Mouse (Mus musculus): Measurements from ENCODE around the gene Osbpl7. TPM values are rescaled to one million over a fixed set of nuclear protein-coding genes. Genes with fewer than 3 reads are reported as not detected.

Osbpl7 gene
- polyA plus RNA-seq (2015; fragmentation: Illumina TruSeq; extraction: RNeasy Lipid Tissue Mini Kit (QIAGEN cat#74804); ENCODE audit: insufficient read depth, low replicate concordance) = 6.2 TPM

GRCm38 (mm10) chr11:97050216-97050943 lies at the start of gene Osbpl7:
Gene Osbpl7, plus strand, starts transcription at chr11:97050628.

GRCm38 (mm10) chr11:97013121-97013670 lies 37.2 kb upstream of the Osbpl7 start, which contains the start of gene Sp6:
Gene Sp6, plus strand, starts transcription at chr11:97013394.

DNA sequence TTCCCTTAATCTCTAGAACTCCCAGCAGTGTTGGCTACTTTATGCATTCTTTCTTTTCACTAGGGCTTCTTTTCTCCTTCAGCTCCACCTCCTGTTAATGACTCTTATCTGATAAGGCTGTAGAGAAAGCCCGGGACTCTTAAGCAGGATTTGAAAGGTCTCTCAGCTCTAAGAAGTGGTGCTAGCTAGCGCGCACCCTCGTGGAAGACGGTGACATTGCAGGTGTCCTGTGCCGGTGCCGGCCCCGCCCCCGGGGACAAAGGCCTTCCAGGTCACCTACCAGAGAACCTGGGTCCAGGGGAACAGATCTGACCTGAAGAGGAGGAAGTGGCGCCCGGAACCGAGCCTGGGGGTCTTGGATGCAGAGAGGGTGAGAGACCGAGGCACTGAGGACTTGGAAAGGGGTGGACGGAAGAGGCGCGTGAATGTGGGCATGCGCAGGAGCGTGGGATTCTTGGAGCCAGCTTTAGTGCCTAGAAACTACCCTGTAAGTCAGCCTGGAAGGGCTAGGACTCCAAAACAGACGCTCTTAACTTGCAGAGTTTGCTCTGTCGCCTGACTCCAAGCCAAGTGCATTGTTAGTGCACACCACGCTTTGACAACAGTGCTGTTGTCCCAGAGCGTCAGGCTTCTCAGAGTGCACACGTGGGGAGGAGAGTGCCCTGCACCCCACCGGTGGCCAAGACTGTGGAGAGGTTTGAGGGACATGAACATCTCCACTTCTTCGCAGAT lies 20.6 kb upstream of the Osbpl7 start, which contains the start of gene Scrn2:
Scrn2 (plus strand) TSS at position 253 of the 732 bp plus-strand sequence.

GRCm38 (mm10) chr11:97041022-97041899 lies 9.2 kb upstream of the Osbpl7 start, which contains the start of the genes Lrrc46 and Mrpl10:
Gene Lrrc46, minus strand, starts transcription at chr11:97041407.
Gene Mrpl10, plus strand, starts transcription at chr11:97041560.

DNA sequence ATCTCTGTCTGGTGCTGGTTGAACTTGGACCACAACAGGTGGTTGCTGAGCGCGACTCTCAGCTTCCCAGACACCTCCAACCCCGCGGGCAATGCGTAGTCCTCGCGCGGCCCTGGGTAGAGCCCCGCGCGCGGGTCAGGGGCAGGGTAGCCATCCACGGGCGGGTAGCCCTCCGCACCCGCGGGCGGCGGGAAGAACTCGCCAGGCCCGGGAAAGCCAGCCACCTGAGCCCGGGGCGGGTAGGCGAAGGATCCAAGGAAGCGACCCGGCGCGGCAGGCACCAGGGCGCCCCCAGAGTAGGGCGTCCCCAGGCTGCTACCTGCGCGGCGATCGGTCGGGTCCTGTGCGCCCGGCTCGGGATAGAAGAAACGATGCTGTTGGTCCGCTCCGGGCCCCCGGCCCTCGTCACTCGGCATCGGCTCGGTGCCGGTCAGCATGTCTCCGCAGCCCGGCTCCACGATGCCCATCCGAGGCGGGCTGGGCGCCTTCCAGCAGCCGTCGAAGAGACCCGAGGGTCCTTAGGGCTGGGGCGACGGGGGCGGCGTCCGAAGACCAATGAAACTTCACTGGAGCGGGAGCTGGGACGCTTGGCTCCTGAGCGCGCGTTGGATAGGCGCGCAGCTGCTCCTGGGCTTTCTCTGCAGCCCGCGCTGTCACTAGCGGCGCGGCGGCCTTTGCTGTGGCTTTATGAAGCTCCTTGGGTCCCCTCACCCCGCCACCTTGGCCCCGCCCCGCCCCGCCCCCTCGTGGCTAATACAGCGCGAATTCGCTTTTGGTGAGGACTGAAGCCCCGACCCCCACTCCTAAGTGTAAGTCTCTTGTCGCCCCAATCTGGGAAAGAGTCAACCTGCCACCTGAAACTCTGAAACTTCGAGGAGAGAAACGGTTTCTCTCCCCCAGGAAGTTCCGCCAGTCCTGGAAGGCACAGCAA lies 64.5 kb downstream of the Osbpl7 start, which contains the start of gene Tbx21:
Tbx21 (minus strand) TSS at position 661 of the 931 bp plus-strand sequence.

Other genes starting within 250 kb of the Osbpl7 start
- 72.3 TPM for gene Nfe2l1, start 220.7 kb upstream of the Osbpl7 start, polyA plus RNA-seq (2015; fragmentation: Illumina TruSeq; extraction: RNeasy Lipid Tissue Mini Kit (QIAGEN cat#74804); ENCODE audit: insufficient read depth, low replicate concordance)
- 9.2 TPM for gene Copz2, start 200.8 kb upstream of the Osbpl7 start, polyA plus RNA-seq (2015; fragmentation: Illumina TruSeq; extraction: RNeasy Lipid Tissue Mini Kit (QIAGEN cat#74804); ENCODE audit: insufficient read depth, low replicate concordance)
- gene Cdk5rap3, start 134.1 kb upstream of the Osbpl7 start, polyA plus RNA-seq (2015; fragmentation: Illumina TruSeq; extraction: RNeasy Lipid Tissue Mini Kit (QIAGEN cat#74804); ENCODE audit: insufficient read depth, low replicate concordance) = 48.7 TPM
- gene Prr15l, start 122.5 kb upstream of the Osbpl7 start, polyA plus RNA-seq (2015; fragmentation: Illumina TruSeq; extraction: RNeasy Lipid Tissue Mini Kit (QIAGEN cat#74804); ENCODE audit: insufficient read depth, low replicate concordance) = 0.37 TPM
- 34.8 TPM for gene Pnpo, start 106.6 kb upstream of the Osbpl7 start, polyA plus RNA-seq (2015; fragmentation: Illumina TruSeq; extraction: RNeasy Lipid Tissue Mini Kit (QIAGEN cat#74804); ENCODE audit: insufficient read depth, low replicate concordance)
- 12.8 TPM for gene Sp2, start 67.7 kb upstream of the Osbpl7 start, polyA plus RNA-seq (2015; fragmentation: Illumina TruSeq; extraction: RNeasy Lipid Tissue Mini Kit (QIAGEN cat#74804); ENCODE audit: insufficient read depth, low replicate concordance)
- gene Sp6, start 37.2 kb upstream of the Osbpl7 start, polyA plus RNA-seq (2015; fragmentation: Illumina TruSeq; extraction: RNeasy Lipid Tissue Mini Kit (QIAGEN cat#74804); ENCODE audit: insufficient read depth, low replicate concordance) = 1.1 TPM
- 0.94 TPM for gene Scrn2, start 20.7 kb upstream of the Osbpl7 start, polyA plus RNA-seq (2015; fragmentation: Illumina TruSeq; extraction: RNeasy Lipid Tissue Mini Kit (QIAGEN cat#74804); ENCODE audit: insufficient read depth, low replicate concordance)
- gene Lrrc46, start 9.2 kb upstream of the Osbpl7 start, polyA plus RNA-seq (2015; fragmentation: Illumina TruSeq; extraction: RNeasy Lipid Tissue Mini Kit (QIAGEN cat#74804); ENCODE audit: insufficient read depth, low replicate concordance) = not detected
- 40.6 TPM for gene Mrpl10, start 9.1 kb upstream of the Osbpl7 start, polyA plus RNA-seq (2015; fragmentation: Illumina TruSeq; extraction: RNeasy Lipid Tissue Mini Kit (QIAGEN cat#74804); ENCODE audit: insufficient read depth, low replicate concordance)
- 7.5 TPM for gene Tbx21, start 64.7 kb downstream of the Osbpl7 start, polyA plus RNA-seq (2015; fragmentation: Illumina TruSeq; extraction: RNeasy Lipid Tissue Mini Kit (QIAGEN cat#74804); ENCODE audit: insufficient read depth, low replicate concordance)
- 6.7 TPM for gene Tbkbp1, start 100.9 kb downstream of the Osbpl7 start, polyA plus RNA-seq (2015; fragmentation: Illumina TruSeq; extraction: RNeasy Lipid Tissue Mini Kit (QIAGEN cat#74804); ENCODE audit: insufficient read depth, low replicate concordance)
- gene Kpnb1, start 137.3 kb downstream of the Osbpl7 start, polyA plus RNA-seq (2015; fragmentation: Illumina TruSeq; extraction: RNeasy Lipid Tissue Mini Kit (QIAGEN cat#74804); ENCODE audit: insufficient read depth, low replicate concordance) = 199 TPM
- gene Npepps, start 230.0 kb downstream of the Osbpl7 start, polyA plus RNA-seq (2015; fragmentation: Illumina TruSeq; extraction: RNeasy Lipid Tissue Mini Kit (QIAGEN cat#74804); ENCODE audit: insufficient read depth, low replicate concordance) = 51.2 TPM